Mouse (Mus musculus) left cerebral cortex, adult 9 months (tissue): Measurements from ENCODE around the gene Panx1.

ENCODE experiments used
- DNase-seq, 2 experiments: peaks; one replicate each; pipeline ENCODE4 v3.0.0; 2022; ENCODE audit warnings: low spot score in 2 of 2

The Panx1 gene

GRCm38 (mm10) chr9:14970805-14971525, 74.3 kb downstream of the Panx1 start:
- DNase-seq: no peak

GRCm38 (mm10) chr9:14970211-14970610, 75.1 kb downstream of the Panx1 start:
- no peak for DNase-seq

- DNase-seq: no peak
Observed at GRCm38 (mm10) chr9:14967598-14967997, 77.7 kb downstream of the Panx1 start.

- DNase-seq: no peak
Observed at GRCm38 (mm10) chr9:14966787-14967186, 78.5 kb downstream of the Panx1 start.

GRCm38 (mm10) chr9:14965368-14965767, 79.9 kb downstream of the Panx1 start:
- DNase-seq: no peak

- DNase-seq: no peak
Observed at GRCm38 (mm10) chr9:14962769-14963168, 82.5 kb downstream of the Panx1 start.

GRCm38 (mm10) chr9:14954659-14955058, 90.6 kb downstream of the Panx1 start:
- peak in 1 of 2 experiments; percentile 11 for DNase-seq
